Mouse (Mus musculus): ENCODE measurements around the gene Olfr1044. TPM values are rescaled to one million over a fixed set of nuclear protein-coding genes. Genes with fewer than 3 reads are reported as not detected.
"Not testable (repeated sequence)": the region's sequence is repeated elsewhere in the genome, so short reads cannot be mapped to it uniquely, and the experiment has no call there.

Gene Olfr1044
- not detected in 2 replicates for polyA plus RNA-seq (2016; fragmentation: Nextera tagmentation; extraction: Ambion mirVana)

- Histone ChIP-seq H3K9me3 (no peaks in the 10 kb centered on the region), H3K4me3 (no peak within 1 kb of the TSS), H3K4me1 (no peaks in the 10 kb centered on the region), H3K36me3 (no peaks in the 10 kb centered on the region), H3K27me3 (ENCODE audit: insufficient read depth, poor library complexity, severe bottlenecking) (no peaks in the 10 kb centered on the region), H3K27ac (no peak within 1 kb of the TSS)
- DNase-seq (ENCODE audit: low spot score), result no peak
Observed at GRCm38 (mm10) chr2:86177720-86178119, at the start of gene Olfr1044. Gene Olfr1044, minus strand, starts transcription at chr2:86177820.

GRCm38 (mm10) chr2:86219214-86219613 lies 41.6 kb upstream of the Olfr1044 start, which contains the start of gene Olfr1046:
Gene Olfr1046, minus strand, starts transcription at chr2:86219314.
- 75% methylated on average over 2 of the region's 2 CpGs for WGBS
- Histone ChIP-seq H3K27me3 (ENCODE audit: insufficient read depth, poor library complexity, severe bottlenecking) (no peaks in the 10 kb centered on the region), H3K27ac (no peak within 1 kb of the TSS), H3K36me3 (no peaks in the 10 kb centered on the region), H3K4me3 (no peak within 1 kb of the TSS), H3K9me3 (no peaks in the 10 kb centered on the region), H3K4me1 (no peaks in the 10 kb centered on the region)
- DNase-seq (ENCODE audit: low spot score), result no peak

GRCm38 (mm10) chr2:86202909-86203308 lies 25.3 kb upstream of the Olfr1044 start, which contains the start of gene Olfr1045:
Gene Olfr1045, minus strand, starts transcription at chr2:86203009.
- no peaks in the 10 kb centered on the region for H3K27me3 ChIP-seq (ENCODE audit: insufficient read depth, poor library complexity, severe bottlenecking)
- DNase-seq (ENCODE audit: low spot score), result no peak
- H3K9me3 ChIP-seq, result no peaks in the 10 kb centered on the region
- H3K27ac ChIP-seq, result no peak within 1 kb of the TSS
- H3K36me3 ChIP-seq, result no peaks in the 10 kb centered on the region
- no peak within 1 kb of the TSS for H3K4me3 ChIP-seq
- H3K4me1 ChIP-seq, result no peaks in the 10 kb centered on the region

GRCm38 (mm10) chr2:86195863-86196262 lies 18.2 kb upstream of the Olfr1044 start:
- Histone ChIP-seq H3K9me3 (no peaks in the 10 kb centered on the region), H3K4me3 (no peak overlapping the region), H3K4me1 (no peaks in the 10 kb centered on the region), H3K27ac (no peak overlapping the region), H3K27me3 (ENCODE audit: insufficient read depth, poor library complexity, severe bottlenecking) (no peaks in the 10 kb centered on the region), H3K36me3 (no peaks in the 10 kb centered on the region)
- no peak for DNase-seq (ENCODE audit: low spot score)
- WGBS, result 53% methylated on average over 1 of the region's 1 CpGs

GRCm38 (mm10) chr2:86185583-86185982 lies 8.0 kb upstream of the Olfr1044 start, which contains the start of gene Olfr52:
Gene Olfr52, minus strand, starts transcription at chr2:86185683.
- Histone ChIP-seq H3K36me3 (no peaks in the 10 kb centered on the region), H3K4me3 (no peak within 1 kb of the TSS), H3K27me3 (ENCODE audit: insufficient read depth, poor library complexity, severe bottlenecking) (no peaks in the 10 kb centered on the region), H3K4me1 (no peaks in the 10 kb centered on the region), H3K27ac (no peak within 1 kb of the TSS), H3K9me3 (no peaks in the 10 kb centered on the region)
- DNase-seq (ENCODE audit: low spot score), result no peak

- Histone ChIP-seq H3K9me3 (no peaks in the 10 kb centered on the region), H3K27me3 (ENCODE audit: insufficient read depth, poor library complexity, severe bottlenecking) (no peaks in the 10 kb centered on the region), H3K4me3 (no peak overlapping the region), H3K4me1 (no peaks in the 10 kb centered on the region), H3K36me3 (no peaks in the 10 kb centered on the region), H3K27ac (no peak overlapping the region)
- DNase-seq (ENCODE audit: low spot score), result no peak
- 84% methylated on average over 3 of the region's 3 CpGs for WGBS
Observed at GRCm38 (mm10) chr2:86179950-86180349, 2.3 kb upstream of the Olfr1044 start.

- not testable (repeated sequence) for DNase-seq (ENCODE audit: low spot score); H3K27me3 ChIP-seq (ENCODE audit: insufficient read depth, poor library complexity, severe bottlenecking); H3K9me3 ChIP-seq; H3K4me1 ChIP-seq; H3K36me3 ChIP-seq; H3K4me3 ChIP-seq; H3K27ac ChIP-seq
- 82% methylated on average over 7 of the region's 7 CpGs for WGBS
Observed at GRCm38 (mm10) chr2:86175422-86175821, 2.2 kb downstream of the Olfr1044 start.

GRCm38 (mm10) chr2:86167422-86167821 lies 10.2 kb downstream of the Olfr1044 start, which contains the start of gene Olfr1043:
Gene Olfr1043, minus strand, starts transcription at chr2:86167522.
- no peaks in the 10 kb centered on the region for H3K4me1 ChIP-seq
- H3K27ac ChIP-seq, result no peak within 1 kb of the TSS
- no peaks in the 10 kb centered on the region for H3K36me3 ChIP-seq
- no peak within 1 kb of the TSS for H3K4me3 ChIP-seq
- WGBS, result 86% methylated on average over 2 of the region's 2 CpGs
- H3K9me3 ChIP-seq, result no peaks in the 10 kb centered on the region
- H3K27me3 ChIP-seq (ENCODE audit: insufficient read depth, poor library complexity, severe bottlenecking), result no peaks in the 10 kb centered on the region
- DNase-seq (ENCODE audit: low spot score), result no peak

GRCm38 (mm10) chr2:86161738-86162137 lies 15.9 kb downstream of the Olfr1044 start, which contains the start of gene Olfr1042:
Gene Olfr1042, minus strand, starts transcription at chr2:86161838.
- H3K4me3 ChIP-seq, result no peak within 1 kb of the TSS
- WGBS, result 88% methylated on average over 2 of the region's 2 CpGs
- H3K4me1 ChIP-seq, result no peaks in the 10 kb centered on the region
- H3K27ac ChIP-seq, result no peak within 1 kb of the TSS
- no peak for DNase-seq (ENCODE audit: low spot score)
- no peaks in the 10 kb centered on the region for H3K27me3 ChIP-seq (ENCODE audit: insufficient read depth, poor library complexity, severe bottlenecking)
- H3K36me3 ChIP-seq, result no peaks in the 10 kb centered on the region
- H3K9me3 ChIP-seq, result no peaks in the 10 kb centered on the region

GRCm38 (mm10) chr2:86146632-86147031 lies 31.0 kb downstream of the Olfr1044 start, which contains the start of gene Olfr1040:
Gene Olfr1040, minus strand, starts transcription at chr2:86146732.
- Histone ChIP-seq H3K9me3 (no peaks in the 10 kb centered on the region), H3K27me3 (ENCODE audit: insufficient read depth, poor library complexity, severe bottlenecking) (no peaks in the 10 kb centered on the region), H3K4me1 (no peaks in the 10 kb centered on the region), H3K4me3 (no peak within 1 kb of the TSS), H3K27ac (no peak within 1 kb of the TSS), H3K36me3 (no peaks in the 10 kb centered on the region)
- no peak for DNase-seq (ENCODE audit: low spot score)
- WGBS, result 72% methylated on average over 1 of the region's 1 CpGs

- no peaks in the 10 kb centered on the region for H3K36me3 ChIP-seq
- no peaks in the 10 kb centered on the region for H3K4me1 ChIP-seq
- no peak within 1 kb of the TSS for H3K4me3 ChIP-seq
- H3K27me3 ChIP-seq (ENCODE audit: insufficient read depth, poor library complexity, severe bottlenecking), result no peaks in the 10 kb centered on the region
- WGBS, result 90% methylated on average over 1 of the region's 1 CpGs
- DNase-seq (ENCODE audit: low spot score), result no peak
- H3K9me3 ChIP-seq, result no peaks in the 10 kb centered on the region
- no peak within 1 kb of the TSS for H3K27ac ChIP-seq
Observed at GRCm38 (mm10) chr2:86135828-86136227, 41.8 kb downstream of the Olfr1044 start, which contains the start of gene Olfr1039. Gene Olfr1039, minus strand, starts transcription at chr2:86135928.

Other genes with a start within 250 kb of the Olfr1044 start
- gene Olfr1028, start 227.4 kb downstream of the Olfr1044 start, polyA plus RNA-seq (2016; fragmentation: Nextera tagmentation; extraction: Ambion mirVana), result not detected in 2 replicates
- gene Olfr1029, start 203.9 kb downstream of the Olfr1044 start, polyA plus RNA-seq (2016; fragmentation: Nextera tagmentation; extraction: Ambion mirVana), result not detected in 2 replicates
- gene Olfr1030, start 198.5 kb downstream of the Olfr1044 start, polyA plus RNA-seq (2016; fragmentation: Nextera tagmentation; extraction: Ambion mirVana), result not detected in 2 replicates
- gene Olfr1031, start 187.5 kb downstream of the Olfr1044 start, polyA plus RNA-seq (2016; fragmentation: Nextera tagmentation; extraction: Ambion mirVana), result not detected in 2 replicates
- not detected in 2 replicates for gene Olfr1032, start 172.3 kb downstream of the Olfr1044 start, polyA plus RNA-seq (2016; fragmentation: Nextera tagmentation; extraction: Ambion mirVana)
- 0.21 TPM in 1 of 2 replicates, not detected in the other for gene Olfr1033, start 157.2 kb downstream of the Olfr1044 start, polyA plus RNA-seq (2016; fragmentation: Nextera tagmentation; extraction: Ambion mirVana)
- gene Olfr1034, start 132.0 kb downstream of the Olfr1044 start, polyA plus RNA-seq (2016; fragmentation: Nextera tagmentation; extraction: Ambion mirVana), result not detected in 2 replicates
- not detected in 2 replicates for gene Olfr1036, start 103.8 kb downstream of the Olfr1044 start, polyA plus RNA-seq (2016; fragmentation: Nextera tagmentation; extraction: Ambion mirVana)
- not detected in 2 replicates for gene Olfr1037, start 90.4 kb downstream of the Olfr1044 start, polyA plus RNA-seq (2016; fragmentation: Nextera tagmentation; extraction: Ambion mirVana)
- gene Olfr1039, start 41.9 kb downstream of the Olfr1044 start, polyA plus RNA-seq (2016; fragmentation: Nextera tagmentation; extraction: Ambion mirVana), result not detected in 2 replicates
- not detected in 2 replicates for gene Olfr1040, start 31.1 kb downstream of the Olfr1044 start, polyA plus RNA-seq (2016; fragmentation: Nextera tagmentation; extraction: Ambion mirVana)
- not detected in 2 replicates for gene Olfr1042, start 16.0 kb downstream of the Olfr1044 start, polyA plus RNA-seq (2016; fragmentation: Nextera tagmentation; extraction: Ambion mirVana)
- not detected in 2 replicates for gene Olfr1043, start 10.3 kb downstream of the Olfr1044 start, polyA plus RNA-seq (2016; fragmentation: Nextera tagmentation; extraction: Ambion mirVana)
- gene Olfr52, start 7.9 kb upstream of the Olfr1044 start, polyA plus RNA-seq (2016; fragmentation: Nextera tagmentation; extraction: Ambion mirVana), result not detected in 2 replicates
- gene Olfr1045, start 25.2 kb upstream of the Olfr1044 start, polyA plus RNA-seq (2016; fragmentation: Nextera tagmentation; extraction: Ambion mirVana), result not detected in 2 replicates
- gene Olfr1046, start 41.5 kb upstream of the Olfr1044 start, polyA plus RNA-seq (2016; fragmentation: Nextera tagmentation; extraction: Ambion mirVana), result not detected in 2 replicates
- not detected in 2 replicates for gene Olfr1047, start 53.6 kb upstream of the Olfr1044 start, polyA plus RNA-seq (2016; fragmentation: Nextera tagmentation; extraction: Ambion mirVana)
- gene Olfr1048, start 62.5 kb upstream of the Olfr1044 start, polyA plus RNA-seq (2016; fragmentation: Nextera tagmentation; extraction: Ambion mirVana), result not detected in 2 replicates
- gene Olfr1049, start 80.5 kb upstream of the Olfr1044 start, polyA plus RNA-seq (2016; fragmentation: Nextera tagmentation; extraction: Ambion mirVana), result not detected in 2 replicates
- gene Olfr1051, start 101.3 kb upstream of the Olfr1044 start, polyA plus RNA-seq (2016; fragmentation: Nextera tagmentation; extraction: Ambion mirVana), result not detected in 2 replicates
- gene Olfr1052, start 114.6 kb upstream of the Olfr1044 start, polyA plus RNA-seq (2016; fragmentation: Nextera tagmentation; extraction: Ambion mirVana), result not detected in 2 replicates
- not detected in 2 replicates for gene Olfr1053, start 137.5 kb upstream of the Olfr1044 start, polyA plus RNA-seq (2016; fragmentation: Nextera tagmentation; extraction: Ambion mirVana)
- gene Olfr1054, start 157.6 kb upstream of the Olfr1044 start, polyA plus RNA-seq (2016; fragmentation: Nextera tagmentation; extraction: Ambion mirVana), result not detected in 2 replicates
- gene Olfr1055, start 172.5 kb upstream of the Olfr1044 start, polyA plus RNA-seq (2016; fragmentation: Nextera tagmentation; extraction: Ambion mirVana), result not detected in 2 replicates
- not detected in 2 replicates for gene Olfr1056, start 184.6 kb upstream of the Olfr1044 start, polyA plus RNA-seq (2016; fragmentation: Nextera tagmentation; extraction: Ambion mirVana)
- gene Olfr1057, start 200.6 kb upstream of the Olfr1044 start, polyA plus RNA-seq (2016; fragmentation: Nextera tagmentation; extraction: Ambion mirVana), result not detected in 2 replicates
- gene Olfr1058, start 210.7 kb upstream of the Olfr1044 start, polyA plus RNA-seq (2016; fragmentation: Nextera tagmentation; extraction: Ambion mirVana), result not detected in 2 replicates
- gene Olfr1061, start 236.2 kb upstream of the Olfr1044 start, polyA plus RNA-seq (2016; fragmentation: Nextera tagmentation; extraction: Ambion mirVana), result not detected in 2 replicates
- gene Olfr1062, start 248.9 kb upstream of the Olfr1044 start, polyA plus RNA-seq (2016; fragmentation: Nextera tagmentation; extraction: Ambion mirVana), result not detected in 2 replicates

All from heart, embryonic 10.5 days (tissue).